Mouse (Mus musculus) E14TG2a.4 (cell line): ENCODE data around the gene Tmem98.

Experiments
- CTCF ChIP-seq: conservative IDR thresholded peaks from 2 replicates; pipeline ENCODE4 v1.5.1; 2014; ENCODE audit warnings: low read length
- NANOG ChIP-seq: IDR thresholded peaks from 2 replicates; pipeline ENCODE4 v1.6.1; 2014; ENCODE audit warnings: borderline replicate concordance, low read length, mixed read lengths

DNA sequence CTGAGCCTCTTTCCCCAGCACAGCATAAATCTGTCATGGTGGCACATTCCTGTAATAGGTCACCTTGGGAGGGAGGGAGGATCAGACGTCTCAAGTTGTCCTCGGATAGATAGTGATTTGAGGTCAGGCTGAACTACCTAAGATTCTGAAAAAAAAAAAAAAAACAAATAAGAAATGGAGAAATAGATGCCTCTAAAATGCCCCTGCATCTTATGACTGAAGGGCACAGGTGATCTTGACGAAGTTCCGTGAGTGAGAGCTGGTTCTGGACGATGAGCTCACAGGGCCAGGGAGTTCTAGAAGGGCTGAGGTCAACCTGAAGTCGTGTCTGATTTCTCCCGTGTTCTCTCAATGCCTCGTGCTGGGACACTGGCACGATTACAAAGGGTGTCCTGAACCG is 48.1 kb downstream of the Tmem98 start, which contains the start of gene Spaca3:
- TF ChIP-seq CTCF, result no peak
- TF ChIP-seq NANOG, result no peak
